Comparison of ENCODE assay signal across 8 mouse cellular contexts in the genomic region with DNA sequence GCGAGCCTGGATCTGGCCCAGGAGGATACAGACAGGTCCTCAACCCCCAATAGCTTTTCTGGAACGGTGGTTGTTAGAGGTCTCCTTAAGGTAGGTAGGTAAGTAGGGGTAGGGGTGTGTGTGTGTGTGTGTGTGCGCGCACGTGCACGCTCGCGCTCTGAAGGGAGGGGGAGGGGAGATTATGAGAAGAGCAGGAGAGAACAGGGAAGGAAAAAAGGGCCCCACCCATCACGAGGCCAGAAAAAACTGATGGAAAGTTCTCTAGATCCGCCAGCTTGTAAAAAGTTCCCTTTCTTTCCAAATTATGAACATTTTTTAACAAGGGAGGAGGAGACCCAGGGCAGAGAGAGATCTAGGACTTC. TPM values are rescaled to one million over a fixed set of nuclear protein-coding genes. Genes with fewer than 3 reads are reported as not detected.
A peak's percentile ranks its signal among the peaks of the same experiment; 100 is the strongest.
DNase-seq lines count a peak whose midpoint lies in the region.

No protein-coding gene starts in this region.

- intact Hi-C loops in heart, postnatal 10 days (cut with DNase I): no loop called here

- DNase-seq in gastrocnemius, postnatal 25 days: peak; percentile 69
- no peak for DNase-seq in gastrocnemius, postnatal 4 days (ENCODE audit: low spot score in 2 of 2)
- DNase-seq in NIH3T3 (ENCODE audit: low read depth): peak; percentile 88
- DNase-seq in heart, postnatal 10 days: peak; percentile 54 to 62
- peak; percentile 58 for DNase-seq in lung, postnatal 36 days
- DNase-seq in testis, postnatal 14 days (ENCODE audit: low spot score): no peak
- no peak for DNase-seq in layer of hippocampus, postnatal 36 days
- DNase-seq in thymus, adult 18-20 months: no peak

RNA-seq across cellular contexts. Expression of gene G430095P16Rik, which starts 20.2 kb away (rescaled TPM):
- total RNA-seq in gastrocnemius, postnatal 25 days (2021): under 1 TPM; 0.54 to 0.67 TPM
- 10 to 100 TPM in 1 of 2 experiments, 1 to 10 TPM in 1; 7.8 to 10.2 TPM for total RNA-seq in gastrocnemius, postnatal 4 days (2021)
- total RNA-seq in heart, postnatal 10 days (2021): under 1 TPM; 0.50 to 0.89 TPM
- total RNA-seq in layer of hippocampus, postnatal 36 days (2021): not detected

RNA-seq across cellular contexts. Expression of gene Lyl1, which starts 41.8 kb away (rescaled TPM):
- 1 to 10 TPM; 1.3 to 2.0 TPM for total RNA-seq in gastrocnemius, postnatal 25 days (2021)
- 1 to 10 TPM; 6.0 to 7.1 TPM for total RNA-seq in gastrocnemius, postnatal 4 days (2021)
- 1 to 10 TPM; 8.4 to 9.1 TPM for total RNA-seq in heart, postnatal 10 days (2021)
- 1 to 10 TPM; 1.2 to 2.0 TPM for total RNA-seq in layer of hippocampus, postnatal 36 days (2021)

RNA-seq across cellular contexts. Expression of gene Nacc1, which starts 55.4 kb away (rescaled TPM):
- 10 to 100 TPM; 20.0 to 22.2 TPM for total RNA-seq in gastrocnemius, postnatal 25 days (2021)
- 10 to 100 TPM; 44.9 to 45.6 TPM for total RNA-seq in gastrocnemius, postnatal 4 days (2021)
- total RNA-seq in heart, postnatal 10 days (2021): 10 to 100 TPM; 50.2 TPM
- 10 to 100 TPM; 85.9 to 92.2 TPM for total RNA-seq in layer of hippocampus, postnatal 36 days (2021)

RNA-seq across cellular contexts. Expression of gene Trmt1, which starts 56.9 kb away (rescaled TPM):
- 10 to 100 TPM; 36.7 to 40.2 TPM for total RNA-seq in gastrocnemius, postnatal 25 days (2021)
- 10 to 100 TPM; 50.5 to 53.8 TPM for total RNA-seq in gastrocnemius, postnatal 4 days (2021)
- total RNA-seq in heart, postnatal 10 days (2021): 10 to 100 TPM; 40.3 to 40.6 TPM
- 100 to 1,000 TPM in 1 of 2 experiments, 10 to 100 TPM in 1; 95.2 to 115 TPM for total RNA-seq in layer of hippocampus, postnatal 36 days (2021)

RNA-seq across cellular contexts. Expression of gene Nfix, which starts 57.1 kb away (rescaled TPM):
- 100 to 1,000 TPM; 447 to 529 TPM for total RNA-seq in gastrocnemius, postnatal 25 days (2021)
- total RNA-seq in gastrocnemius, postnatal 4 days (2021): 100 to 1,000 TPM; 517 to 591 TPM
- 100 to 1,000 TPM; 256 to 266 TPM for total RNA-seq in heart, postnatal 10 days (2021)
- 100 to 1,000 TPM; 387 to 434 TPM for total RNA-seq in layer of hippocampus, postnatal 36 days (2021)

Comparison
In these comparisons a context has a peak if more than half of its experiments do, and no peak if none do; other contexts are left out.
1. DNase-seq: peak in gastrocnemius, postnatal 25 days (single experiment), NIH3T3 (single experiment), heart, postnatal 10 days (2 of 2) and lung, postnatal 36 days (single experiment); none in gastrocnemius, postnatal 4 days (0 of 2), testis, postnatal 14 days (single experiment), layer of hippocampus, postnatal 36 days (0 of 2) and thymus, adult 18-20 months (0 of 2).
2. RNA of gene G430095P16Rik, which starts 20.2 kb away (total RNA-seq): 7.8 to 10.2 TPM in gastrocnemius, postnatal 4 days; 0.50 to 0.89 TPM in heart, postnatal 10 days, 0.54 to 0.67 TPM in gastrocnemius, postnatal 25 days and not detected in layer of hippocampus, postnatal 36 days; every median in the first group is over 4 times any median in the second.